Mouse (Mus musculus) hindbrain, embryonic 16.5 days (tissue): ENCODE results near the gene Olfr1124. TPM values are rescaled to one million over a fixed set of nuclear protein-coding genes. Genes with fewer than 3 reads are reported as not detected.
"Not testable (repeated sequence)": the region's sequence is repeated elsewhere in the genome, so short reads cannot be mapped to it uniquely, and the experiment has no call there.

Experiments used
- ATAC-seq: fragments of 200-750 bp; cut with Nextera tagmentation; 2 replicates; pipeline ENCODE4 v1.8.0; 2017; ENCODE audit warnings: moderate TSS enrichment, moderate library complexity
- H3K27ac ChIP-seq: fragments of 300-500 bp; sonication (generic); 2 replicates; pipeline ENCODE4 v1.5.1; 2014; ENCODE audit warnings: low read depth, mild to moderate bottlenecking, control low read depth, low read length, moderate library complexity
- H3K27me3 ChIP-seq: fragments of 300-500 bp; sonication (generic); replicated peaks from 2 replicates; pipeline ENCODE4 v1.6.1; 2014; ENCODE audit warnings: low read length; ENCODE audit not compliant: control insufficient read depth, insufficient read depth
- H3K36me3 ChIP-seq: fragments of 300-500 bp; sonication (generic); 2 replicates; pipeline ENCODE4 v1.6.1; 2014; ENCODE audit warnings: mild to moderate bottlenecking, low read length, moderate library complexity, mixed read lengths; ENCODE audit not compliant: control insufficient read depth, insufficient read depth
- H3K4me1 ChIP-seq: fragments of 300-500 bp; sonication (generic); 2 replicates; pipeline ENCODE4 v1.6.1; 2014; ENCODE audit warnings: low read depth, low read length; ENCODE audit not compliant: control insufficient read depth, insufficient read depth
- H3K4me2 ChIP-seq: fragments of 300-500 bp; sonication (generic); 2 replicates; pipeline ENCODE4 v1.6.1; 2014; ENCODE audit warnings: mild to moderate bottlenecking, low read length, control low read depth, moderate library complexity
- H3K4me3 ChIP-seq: fragments of 300-500 bp; sonication (generic); 2 replicates; pipeline ENCODE4 v1.5.1; 2014; ENCODE audit warnings: mild to moderate bottlenecking, low read length, control low read depth, moderate library complexity
- H3K9ac ChIP-seq: fragments of 300-500 bp; sonication (generic); 2 replicates; pipeline ENCODE4 v1.6.1; 2014; ENCODE audit warnings: low read depth, mild to moderate bottlenecking, control low read depth, low read length, moderate library complexity
- H3K9me3 ChIP-seq: fragments of 300-500 bp; sonication (generic); 2 replicates; pipeline ENCODE4 v1.6.1; 2014; ENCODE audit warnings: mild to moderate bottlenecking, low read length, moderate library complexity; ENCODE audit not compliant: control insufficient read depth
- WGBS: fragments of 180-500 bp; shearing (Covaris S2); extraction: QIAGEN DNeasy Blood & Tissue Kit; methylation state at CpG from one replicate; pipeline ENCODE4 v1.1.7; 2014; 5-methylcytosine and 5-hydroxymethylcytosine counted together
- polyA plus RNA-seq: library from polyadenylated mRNA; unstranded; fragments of >200 nt; fragmentation: Nextera tagmentation; extraction: Ambion mirVana; gene quantifications from 2 replicates; pipeline ENCODE4 v1.2.1, GENCODE M21; 2015

The Olfr1124 gene
- polyA plus RNA-seq: not detected in 2 replicates

- H3K36me3 ChIP-seq: no peaks in the 10 kb centered on the region
- H3K4me3 ChIP-seq: no peak within 1 kb of the TSS
- H3K27me3 ChIP-seq: no peaks in the 10 kb centered on the region
- H3K4me2 ChIP-seq: no peak within 1 kb of the TSS
- H3K9me3 ChIP-seq: no peaks in the 10 kb centered on the region
- 85% methylated on average over 1 of the region's 1 CpGs for WGBS
- no peak within 1 kb of the TSS for H3K27ac ChIP-seq
- no peak for ATAC-seq
- no peak within 1 kb of the TSS for H3K9ac ChIP-seq
- no peaks in the 10 kb centered on the region for H3K4me1 ChIP-seq
Observed at GRCm38 (mm10) chr2:87429975-87430374, at the start of gene Olfr1124. Gene Olfr1124, plus strand, starts transcription at chr2:87430275.

- no peak overlapping the region for H3K27ac ChIP-seq
- no peaks in the 10 kb centered on the region for H3K36me3 ChIP-seq
- no peak overlapping the region for H3K4me3 ChIP-seq
- no peak overlapping the region for H3K9ac ChIP-seq
- H3K4me1 ChIP-seq: no peaks in the 10 kb centered on the region
- WGBS: 84% methylated on average over 2 of the region's 2 CpGs
- no peaks in the 10 kb centered on the region for H3K9me3 ChIP-seq
- no peak for ATAC-seq
- H3K27me3 ChIP-seq: no peaks in the 10 kb centered on the region
- H3K4me2 ChIP-seq: no peak overlapping the region
Observed at GRCm38 (mm10) chr2:87383935-87384334, 46.1 kb upstream of the Olfr1124 start.

GRCm38 (mm10) chr2:87385549-87385948 is 44.5 kb upstream of the Olfr1124 start, which contains the start of gene Olfr1122:
Gene Olfr1122, plus strand, starts transcription at chr2:87385849.
- Histone ChIP-seq H3K27me3 (no peaks in the 10 kb centered on the region), H3K4me1 (no peaks in the 10 kb centered on the region), H3K4me3 (no peak within 1 kb of the TSS), H3K9ac (no peak within 1 kb of the TSS), H3K36me3 (no peaks in the 10 kb centered on the region), H3K4me2 (no peak within 1 kb of the TSS), H3K27ac (no peak within 1 kb of the TSS), H3K9me3 (no peaks in the 10 kb centered on the region)
- WGBS: 86% methylated on average over 2 of the region's 2 CpGs
- no peak for ATAC-seq

- ATAC-seq: 0 out of 2 replicates have a peak, but pooled peaks have one; percentile 40
- H3K27me3 ChIP-seq, H3K36me3 ChIP-seq, H3K9ac ChIP-seq, H3K9me3 ChIP-seq, H3K4me2 ChIP-seq, H3K4me3 ChIP-seq, H3K4me1 ChIP-seq, H3K27ac ChIP-seq: not testable (repeated sequence)
- 95% methylated on average over 5 of the region's 5 CpGs for WGBS
Observed at GRCm38 (mm10) chr2:87393605-87394004, 36.5 kb upstream of the Olfr1124 start.

- not testable (repeated sequence) for H3K4me3 ChIP-seq, H3K27me3 ChIP-seq, H3K27ac ChIP-seq, H3K9ac ChIP-seq, H3K36me3 ChIP-seq, H3K9me3 ChIP-seq, H3K4me2 ChIP-seq, H3K4me1 ChIP-seq
- peak; percentile 73 for ATAC-seq
- WGBS: 81% methylated on average over 7 of the region's 7 CpGs
Observed at GRCm38 (mm10) chr2:87394686-87395085, 35.4 kb upstream of the Olfr1124 start.

GRCm38 (mm10) chr2:87416335-87416734 is 13.7 kb upstream of the Olfr1124 start, which contains the start of gene Olfr1123:
Gene Olfr1123, plus strand, starts transcription at chr2:87416635.
- Histone ChIP-seq H3K4me3 (no peak within 1 kb of the TSS), H3K27me3 (no peaks in the 10 kb centered on the region), H3K27ac (no peak within 1 kb of the TSS), H3K36me3 (no peaks in the 10 kb centered on the region), H3K4me2 (no peak within 1 kb of the TSS), H3K9ac (no peak within 1 kb of the TSS), H3K4me1 (no peaks in the 10 kb centered on the region), H3K9me3 (no peaks in the 10 kb centered on the region)
- ATAC-seq: no peak
- WGBS: 84% methylated on average over 1 of the region's 1 CpGs

- H3K4me1 ChIP-seq: no peaks in the 10 kb centered on the region
- ATAC-seq: no peak
- no peak overlapping the region for H3K4me3 ChIP-seq
- H3K9ac ChIP-seq: no peak overlapping the region
- 91% methylated on average over 16 of the region's 16 CpGs for WGBS
- H3K9me3 ChIP-seq: no peaks in the 10 kb centered on the region
- H3K4me2 ChIP-seq: no peak overlapping the region
- H3K27me3 ChIP-seq: no peaks in the 10 kb centered on the region
- H3K36me3 ChIP-seq: no peaks in the 10 kb centered on the region
- H3K27ac ChIP-seq: no peak overlapping the region
Observed at GRCm38 (mm10) chr2:87437731-87438130, 7.7 kb downstream of the Olfr1124 start.

GRCm38 (mm10) chr2:87453662-87454061 is 23.6 kb downstream of the Olfr1124 start, which contains the start of gene Olfr1126:
Gene Olfr1126, plus strand, starts transcription at chr2:87453962.
- no peak within 1 kb of the TSS for H3K9ac ChIP-seq
- no peak within 1 kb of the TSS for H3K4me2 ChIP-seq
- H3K27me3 ChIP-seq: no peaks in the 10 kb centered on the region
- no peak for ATAC-seq
- H3K9me3 ChIP-seq: no peaks in the 10 kb centered on the region
- no peaks in the 10 kb centered on the region for H3K36me3 ChIP-seq
- H3K27ac ChIP-seq: no peak within 1 kb of the TSS
- H3K4me1 ChIP-seq: no peaks in the 10 kb centered on the region
- H3K4me3 ChIP-seq: no peak within 1 kb of the TSS

GRCm38 (mm10) chr2:87461769-87462168 is 31.7 kb downstream of the Olfr1124 start:
- Histone ChIP-seq H3K27ac (no peak overlapping the region), H3K4me1 (no peaks in the 10 kb centered on the region), H3K9ac (no peak overlapping the region), H3K9me3 (no peaks in the 10 kb centered on the region), H3K27me3 (no peaks in the 10 kb centered on the region), H3K4me3 (no peak overlapping the region), H3K36me3 (no peaks in the 10 kb centered on the region), H3K4me2 (no peak overlapping the region)
- 96% methylated on average over 4 of the region's 4 CpGs for WGBS
- ATAC-seq: no peak

GRCm38 (mm10) chr2:87480207-87480606 is 50.1 kb downstream of the Olfr1124 start:
- H3K27me3 ChIP-seq: no peaks in the 10 kb centered on the region
- H3K9ac ChIP-seq: no peak overlapping the region
- no peak overlapping the region for H3K27ac ChIP-seq
- no peak overlapping the region for H3K4me2 ChIP-seq
- no peak for ATAC-seq
- no peaks in the 10 kb centered on the region for H3K4me1 ChIP-seq
- H3K4me3 ChIP-seq: no peak overlapping the region
- H3K36me3 ChIP-seq: no peaks in the 10 kb centered on the region
- no peaks in the 10 kb centered on the region for H3K9me3 ChIP-seq
